In genomic region chr6:121053585-121054112, GRCm38 (mm10) we compare ENCODE assay signal across 13 mouse cellular contexts.
DNase-seq lines count a peak whose midpoint lies in the region; ATAC-seq and TF ChIP-seq lines count a peak whose summit lies in the region.
"Had no signal": no experiment of that assay in that cellular context is flagged by ENCODE, and none has a peak within 500 bp of the region (broad histone marks: within the 10 kb centered on the region; RNA-seq: fewer than 3 reads in every experiment).

No protein-coding gene starts in this region.

- 0 out of 2 replicates have a peak overlapping the region, but pooled peaks have one; percentile 15 for H3K27ac ChIP-seq in thymus, adult 2 months (ENCODE audit: control insufficient read depth, insufficient read depth, low read length)
- H3K27ac ChIP-seq in heart, embryonic 13.5 days (replicated peaks), result peak overlapping the region; percentile 94
- H3K27ac ChIP-seq: embryonic facial prominence, embryonic 13.5 days; limb, embryonic 13.5 days; midbrain, embryonic 13.5 days had no signal

- H3K27me3 ChIP-seq in thymus, adult 2 months (ENCODE audit: control insufficient read depth, insufficient read depth, low read length), result no peaks in the 10 kb centered on the region
- no peaks in the 10 kb centered on the region for H3K27me3 ChIP-seq in heart, embryonic 13.5 days (replicated peaks)
- H3K27me3 ChIP-seq: embryonic facial prominence, embryonic 13.5 days; limb, embryonic 13.5 days; midbrain, embryonic 13.5 days had no signal

- WGBS in thymus, adult 2 months, result 61% methylated on average over 7 of the region's 7 CpGs
- 31% methylated on average over 7 of the region's 7 CpGs for WGBS in heart, embryonic 13.5 days

- TF ChIP-seq CTCF in thymus, adult 2 months (IDR thresholded peaks at IDR 0.05; ENCODE audit: borderline replicate concordance, control insufficient read depth, extremely low read depth, insufficient read depth, low read length, poor library complexity), result no peak

- H3K4me3 ChIP-seq in thymus, adult 2 months (ENCODE audit: control insufficient read depth, insufficient read depth, low read length), result no peak overlapping the region
- H3K4me3 ChIP-seq in heart, embryonic 13.5 days, result no peak overlapping the region
- H3K4me3 ChIP-seq: embryonic facial prominence, embryonic 13.5 days; limb, embryonic 13.5 days; midbrain, embryonic 13.5 days had no signal

- no peak for DNase-seq in thymus, adult 2 months
- DNase-seq in thymus, postnatal 25 days, result no peak
- peak; percentile 64 to 79 for DNase-seq in cerebellum, adult 18-20 months
- no peak for DNase-seq in embryo, embryonic 10 days (ENCODE audit: low spot score)
- DNase-seq in adrenal gland, postnatal 14 days, result no peak
- no peak for DNase-seq in thymus, postnatal 14 days
- no peak for DNase-seq in left cerebral cortex, adult 18-20 months (ENCODE audit: low spot score in 2 of 2)
- DNase-seq: kidney, postnatal 14 days; lung, postnatal 10 days had no signal

- no peaks in the 10 kb centered on the region for H3K9me3 ChIP-seq in heart, embryonic 13.5 days
- H3K9me3 ChIP-seq: embryonic facial prominence, embryonic 13.5 days; limb, embryonic 13.5 days; midbrain, embryonic 13.5 days had no signal

- peak overlapping the region; percentile 30 for H3K4me2 ChIP-seq in heart, embryonic 13.5 days
- H3K4me2 ChIP-seq: embryonic facial prominence, embryonic 13.5 days; limb, embryonic 13.5 days; midbrain, embryonic 13.5 days had no signal

- peak; percentile 43; the same call in 1 of the 2 replicates for ATAC-seq in heart, embryonic 13.5 days (ENCODE audit: extremely low read depth, insufficient number of reproducible peaks, low FRiP score, low TSS enrichment)
- ATAC-seq: midbrain, embryonic 13.5 days had no signal

- H3K9ac ChIP-seq in heart, embryonic 13.5 days, result 0 out of 2 replicates have a peak overlapping the region, but pooled peaks have one; percentile 52
- H3K9ac ChIP-seq: embryonic facial prominence, embryonic 13.5 days; limb, embryonic 13.5 days; midbrain, embryonic 13.5 days had no signal

- H3K4me1 ChIP-seq in thymus, adult 2 months (replicated peaks; ENCODE audit: control insufficient read depth, insufficient read depth, low read length), result peaks cover 40% of the 10 kb centered on the region
- H3K4me1 ChIP-seq in heart, embryonic 13.5 days, result peaks cover 98% of the 10 kb centered on the region

- H3K36me3 ChIP-seq in thymus, adult 2 months (ENCODE audit: control insufficient read depth, insufficient read depth, low read length), result no peaks in the 10 kb centered on the region
- no peaks in the 10 kb centered on the region for H3K36me3 ChIP-seq in heart, embryonic 13.5 days
- H3K36me3 ChIP-seq: embryonic facial prominence, embryonic 13.5 days; limb, embryonic 13.5 days; midbrain, embryonic 13.5 days had no signal

- TF ChIP-seq POLR2A in thymus, adult 2 months (IDR thresholded peaks at IDR 0.05; ENCODE audit: control insufficient read depth, extremely low read depth, insufficient read depth, low read length, poor library complexity), result no peak

Comparison
In these comparisons a context has a peak if more than half of its experiments do, and no peak if none do; other contexts are left out.
1. DNase-seq: peak in cerebellum, adult 18-20 months (2 of 2); none in thymus, adult 2 months (single experiment), thymus, postnatal 25 days (single experiment), embryo, embryonic 10 days (single experiment), adrenal gland, postnatal 14 days (single experiment), thymus, postnatal 14 days (single experiment) and left cerebral cortex, adult 18-20 months (0 of 2).